Comparison of ENCODE assay signal across 24 mouse cellular contexts in the genomic region with DNA sequence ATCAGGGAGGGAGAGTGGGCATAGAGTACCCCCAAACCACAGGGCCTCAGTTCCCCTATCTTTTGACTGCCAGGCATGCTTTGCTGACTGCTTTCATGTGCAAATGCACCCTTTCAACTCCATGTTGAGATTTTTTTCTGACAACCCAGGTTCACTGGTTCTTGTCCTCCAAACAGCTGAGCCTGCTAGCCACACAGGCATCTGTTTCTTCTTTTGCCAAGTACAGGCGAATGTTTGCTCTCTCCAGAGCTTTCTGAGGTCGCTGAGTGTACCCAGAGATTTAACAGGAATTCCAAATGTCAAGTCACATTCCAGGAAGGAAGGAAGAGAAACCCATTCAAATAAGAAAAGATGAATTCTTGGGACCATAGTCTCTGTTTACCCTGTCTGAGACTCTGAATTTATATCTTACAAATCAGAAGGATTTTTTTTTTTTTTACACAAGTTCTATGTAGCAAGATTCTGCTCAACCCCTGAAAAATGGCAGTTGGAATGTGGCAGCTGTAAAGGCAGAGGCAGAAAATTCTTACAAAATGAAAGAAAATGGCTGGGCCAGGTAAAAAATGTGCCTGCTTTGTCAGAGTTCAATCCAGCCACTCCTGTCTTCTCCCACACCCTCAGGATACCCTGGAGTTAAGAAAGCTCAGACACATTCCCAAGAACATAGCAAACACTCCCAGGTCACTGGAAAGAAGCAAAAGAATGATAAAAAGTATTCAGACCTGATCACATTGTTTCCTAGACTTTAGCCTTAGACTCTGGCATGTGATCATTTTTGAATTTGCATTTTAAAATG. TPM values are rescaled to one million over a fixed set of nuclear protein-coding genes. Genes with fewer than 3 reads are reported as not detected.
DNase-seq lines count a peak whose midpoint lies in the region; ATAC-seq lines count a peak whose summit lies in the region.
"Had no signal": no experiment of that assay in that cellular context is flagged by ENCODE, and none has a peak within 500 bp of the region (broad histone marks: within the 10 kb centered on the region; RNA-seq: fewer than 3 reads in every experiment).

No protein-coding gene starts in this region.

- no peak overlapping the region for H3K4me3 ChIP-seq in embryonic facial prominence, embryonic 11.5 days (ENCODE audit: low read depth, low read length)
- H3K4me3 ChIP-seq in embryonic facial prominence, embryonic 10.5 days = no peak overlapping the region
- no peak overlapping the region for H3K4me3 ChIP-seq in lung, embryonic 15.5 days
- no peak overlapping the region for H3K4me3 ChIP-seq in limb, embryonic 13.5 days
- H3K4me3 ChIP-seq: embryonic facial prominence, embryonic 15.5 days; forebrain, embryonic 15.5 days; heart, embryonic 12.5 days; hindbrain, embryonic 12.5 days; liver, embryonic 13.5 days; megakaryocyte, embryonic 14.5 days; stomach, embryonic 15.5 days had no signal

- no peak for ATAC-seq in embryonic facial prominence, embryonic 11.5 days (replicated peaks; ENCODE audit: insufficient number of reproducible peaks, low FRiP score, low TSS enrichment, low read depth)
- no peak for ATAC-seq in lung, embryonic 15.5 days (ENCODE audit: borderline replicate concordance, extremely low read depth, low FRiP score, low TSS enrichment)
- ATAC-seq in limb, embryonic 13.5 days (ENCODE audit: low FRiP score, low read depth) = no peak
- ATAC-seq: forebrain, embryonic 15.5 days had no signal

- DNase-seq in embryonic facial prominence, embryonic 11.5 days (ENCODE audit: low spot score) = peak; percentile 36
- no peak for DNase-seq in embryonic facial prominence, embryonic 10.5 days (ENCODE audit: low spot score)
- no peak for DNase-seq in lung, postnatal 4 days
- DNase-seq in Muller cell, postnatal 12 days (ENCODE audit: inconsistent ontology term) = peak; percentile 55
- DNase-seq in frontal cortex, adult 2 months (ENCODE audit: extremely low spot score in 1 of 2, low spot score in 1 of 2) = no peak
- DNase-seq: cerebellum, adult 11 months; cerebellum, postnatal 14 days; gastrocnemius, postnatal 14 days; heart, adult 18-20 months; heart, postnatal 10 days; kidney, adult 11 months; layer of hippocampus, adult 9-11 months; left cerebral cortex, postnatal 4 days; liver, embryonic 13.5 days; lung, postnatal 10 days; thymus, postnatal 25 days had no signal

- H3K27ac ChIP-seq in embryonic facial prominence, embryonic 11.5 days (replicated peaks; ENCODE audit: low read depth, low read length) = no peak overlapping the region
- H3K27ac ChIP-seq in embryonic facial prominence, embryonic 10.5 days (replicated peaks) = no peak overlapping the region
- peak overlapping the region; percentile 76 for H3K27ac ChIP-seq in lung, embryonic 15.5 days
- H3K27ac ChIP-seq in limb, embryonic 13.5 days = peak overlapping the region; percentile 61; the same call in 1 of the 2 replicates
- H3K27ac ChIP-seq: embryonic facial prominence, embryonic 15.5 days; forebrain, embryonic 15.5 days; hindbrain, embryonic 12.5 days; liver, embryonic 13.5 days; stomach, embryonic 15.5 days had no signal

- no peaks in the 10 kb centered on the region for H3K36me3 ChIP-seq in embryonic facial prominence, embryonic 11.5 days (replicated peaks; ENCODE audit: control insufficient read depth, insufficient read depth, low read depth, low read length)
- peaks cover 8% of the 10 kb centered on the region for H3K36me3 ChIP-seq in embryonic facial prominence, embryonic 10.5 days (replicated peaks)
- H3K36me3 ChIP-seq in lung, embryonic 15.5 days = peaks cover 25% of the 10 kb centered on the region
- H3K36me3 ChIP-seq in limb, embryonic 13.5 days = peaks cover 49% of the 10 kb centered on the region

- no peaks in the 10 kb centered on the region for H3K4me1 ChIP-seq in embryonic facial prominence, embryonic 11.5 days (ENCODE audit: control insufficient read depth, insufficient read depth, low read length)
- H3K4me1 ChIP-seq in embryonic facial prominence, embryonic 10.5 days = peaks cover 18% of the 10 kb centered on the region
- peaks cover 18% of the 10 kb centered on the region for H3K4me1 ChIP-seq in lung, embryonic 15.5 days
- peaks cover 21% of the 10 kb centered on the region for H3K4me1 ChIP-seq in limb, embryonic 13.5 days
- H3K4me1 ChIP-seq: heart, embryonic 12.5 days; liver, embryonic 13.5 days; megakaryocyte, embryonic 14.5 days had no signal

- no peak overlapping the region for H3K4me2 ChIP-seq in embryonic facial prominence, embryonic 11.5 days (ENCODE audit: low read depth, low read length)
- H3K4me2 ChIP-seq in lung, embryonic 15.5 days = no peak overlapping the region
- H3K4me2 ChIP-seq in limb, embryonic 13.5 days (replicated peaks) = no peak overlapping the region
- H3K4me2 ChIP-seq: embryonic facial prominence, embryonic 15.5 days; forebrain, embryonic 15.5 days; heart, embryonic 12.5 days; hindbrain, embryonic 12.5 days; liver, embryonic 13.5 days; stomach, embryonic 15.5 days had no signal

- no peaks in the 10 kb centered on the region for H3K9me3 ChIP-seq in embryonic facial prominence, embryonic 11.5 days (replicated peaks; ENCODE audit: control insufficient read depth, low read length)
- no peaks in the 10 kb centered on the region for H3K9me3 ChIP-seq in embryonic facial prominence, embryonic 10.5 days
- H3K9me3 ChIP-seq in lung, embryonic 15.5 days = no peaks in the 10 kb centered on the region
- H3K9me3 ChIP-seq in limb, embryonic 13.5 days = no peaks in the 10 kb centered on the region
- H3K9me3 ChIP-seq: embryonic facial prominence, embryonic 15.5 days; forebrain, embryonic 15.5 days; heart, embryonic 12.5 days; hindbrain, embryonic 12.5 days; liver, embryonic 13.5 days; megakaryocyte, embryonic 14.5 days; stomach, embryonic 15.5 days had no signal

- WGBS in embryonic facial prominence, embryonic 11.5 days = 19% methylated on average over 2 of the region's 2 CpGs
- 27% methylated on average over 2 of the region's 2 CpGs for WGBS in embryonic facial prominence, embryonic 10.5 days
- WGBS in lung, embryonic 15.5 days = 16% methylated on average over 2 of the region's 2 CpGs
- WGBS in limb, embryonic 13.5 days = 13% methylated on average over 2 of the region's 2 CpGs

- H3K9ac ChIP-seq in embryonic facial prominence, embryonic 11.5 days (replicated peaks; ENCODE audit: low read length) = no peak overlapping the region
- H3K9ac ChIP-seq in lung, embryonic 15.5 days = no peak overlapping the region
- H3K9ac ChIP-seq in limb, embryonic 13.5 days = no peak overlapping the region
- H3K9ac ChIP-seq: embryonic facial prominence, embryonic 15.5 days; forebrain, embryonic 15.5 days; heart, embryonic 12.5 days; hindbrain, embryonic 12.5 days; liver, embryonic 13.5 days; stomach, embryonic 15.5 days had no signal

- H3K27me3 ChIP-seq in embryonic facial prominence, embryonic 11.5 days (ENCODE audit: control insufficient read depth, insufficient read depth, low read length) = no peaks in the 10 kb centered on the region
- 0 out of 2 replicates have a peak, but pooled peaks cover 4% of the 10 kb centered on the region for H3K27me3 ChIP-seq in embryonic facial prominence, embryonic 10.5 days (replicated peaks; ENCODE audit: low read depth, poor library complexity, severe bottlenecking)
- H3K27me3 ChIP-seq in lung, embryonic 15.5 days = no peaks in the 10 kb centered on the region
- H3K27me3 ChIP-seq in limb, embryonic 13.5 days = no peaks in the 10 kb centered on the region
- H3K27me3 ChIP-seq: embryonic facial prominence, embryonic 15.5 days; forebrain, embryonic 15.5 days; heart, embryonic 12.5 days; hindbrain, embryonic 12.5 days; liver, embryonic 13.5 days; stomach, embryonic 15.5 days had no signal

RNA-seq across cellular contexts. Expression of gene Sgo2a, which starts 48.0 kb away (rescaled TPM):
- polyA plus RNA-seq in embryonic facial prominence, embryonic 11.5 days (2014; fragmentation: Nextera tagmentation; extraction: Ambion mirVana) = 29.1 and 35.7 TPM in 2 replicates
- polyA plus RNA-seq in embryonic facial prominence, embryonic 10.5 days (2016; fragmentation: Nextera tagmentation; extraction: Ambion mirVana) = 20.9 and 22.4 TPM in 2 replicates
- 24.7 and 25.4 TPM in 2 replicates for polyA plus RNA-seq in lung, embryonic 15.5 days (2015; fragmentation: Nextera tagmentation; extraction: Ambion mirVana)
- 19.7 and 20.2 TPM in 2 replicates for polyA plus RNA-seq in limb, embryonic 13.5 days (2015; fragmentation: Nextera tagmentation; extraction: Ambion mirVana)
- polyA plus RNA-seq in frontal cortex, adult 2 months (2012; rRNA removed) = 0.53 and 0.56 TPM in 2 replicates

Comparison
In these comparisons a context has a peak if more than half of its experiments do, and no peak if none do; other contexts are left out.
1. DNase-seq: peak in embryonic facial prominence, embryonic 11.5 days (single experiment) and Muller cell, postnatal 12 days (single experiment); none in embryonic facial prominence, embryonic 10.5 days (single experiment), lung, postnatal 4 days (0 of 2) and frontal cortex, adult 2 months (0 of 2).
2. H3K27ac ChIP-seq: peak in lung, embryonic 15.5 days (single experiment) and limb, embryonic 13.5 days (single experiment); none in embryonic facial prominence, embryonic 11.5 days (single experiment) and embryonic facial prominence, embryonic 10.5 days (single experiment).
3. RNA of gene Sgo2a, which starts 48.0 kb away (polyA plus RNA-seq): 29.1 to 35.7 TPM in embryonic facial prominence, embryonic 11.5 days, 24.7 to 25.4 TPM in lung, embryonic 15.5 days, 20.9 to 22.4 TPM in embryonic facial prominence, embryonic 10.5 days and 19.7 to 20.2 TPM in limb, embryonic 13.5 days; 0.53 to 0.56 TPM in frontal cortex, adult 2 months; every median in the first group is over 10 times any median in the second.